Mouse (Mus musculus) hindbrain, embryonic 10.5 days (tissue): ENCODE measurements around the gene Ppp6r3. TPM values are rescaled to one million over a fixed set of nuclear protein-coding genes. Genes with fewer than 3 reads are reported as not detected.

Source experiments
- DNase-seq: peaks from one replicate; pipeline ENCODE4 v3.0.0-alpha.2; 2017; ENCODE audit warnings: low spot score
- H3K27ac ChIP-seq: fragments of 300-500 bp; sonication (generic); 2 replicates; pipeline ENCODE4 v1.5.1; 2016; ENCODE audit warnings: mild to moderate bottlenecking, moderate library complexity
- H3K27me3 ChIP-seq: fragments of 300-500 bp; sonication (generic); 2 replicates; pipeline ENCODE4 v1.6.1; 2016; ENCODE audit warnings: mild to moderate bottlenecking; ENCODE audit not compliant: poor library complexity, insufficient read depth, severe bottlenecking
- H3K36me3 ChIP-seq: fragments of 300-500 bp; sonication (generic); 2 replicates; pipeline ENCODE4 v1.6.1; 2016; ENCODE audit warnings: mild to moderate bottlenecking, moderate library complexity
- H3K4me1 ChIP-seq: fragments of 300-500 bp; sonication (generic); replicated peaks from 2 replicates; pipeline ENCODE4 v1.6.1; 2016; ENCODE audit warnings: mild to moderate bottlenecking
- H3K4me3 ChIP-seq: fragments of 300-500 bp; sonication (generic); 2 replicates; pipeline ENCODE4 v1.5.1; 2016; ENCODE audit warnings: mild to moderate bottlenecking, moderate library complexity
- H3K9me3 ChIP-seq: fragments of 300-500 bp; sonication (generic); 2 replicates; pipeline ENCODE4 v1.6.1; 2016; ENCODE audit warnings: mild to moderate bottlenecking, moderate library complexity
- WGBS: fragments of 180-500 bp; shearing (Covaris S2); methylation state at CpG from one replicate; pipeline ENCODE4 v1.1.7; 2016; 5-methylcytosine and 5-hydroxymethylcytosine counted together
- polyA plus RNA-seq: library from polyadenylated mRNA; unstranded; fragments of >200 nt; fragmentation: Nextera tagmentation; extraction: Ambion mirVana; gene quantifications from 2 replicates; pipeline ENCODE4 v1.2.1, GENCODE M21; 2016

The Ppp6r3 gene
- polyA plus RNA-seq, 1 experiment from 2014 or later, result 64.9 TPM

- Histone ChIP-seq H3K36me3 (no peaks in the 10 kb centered on the region), H3K4me3 (no peak overlapping the region), H3K27me3 (peaks cover 8% of the 10 kb centered on the region; the same call in 1 of the 2 replicates), H3K9me3 (0 out of 2 replicates have a peak, but pooled peaks cover 4% of the 10 kb centered on the region), H3K4me1 (no peaks in the 10 kb centered on the region; the same call in 1 of the 2 replicates), H3K27ac (no peak overlapping the region)
- WGBS, result 66% methylated on average over 1 of the region's 1 CpGs
- no peak for DNase-seq
Observed at GRCm38 (mm10) chr19:3405531-3406281, 169.8 kb downstream of the Ppp6r3 start.

Other genes with a start within 250 kb of the Ppp6r3 start
- 0.22 and 0.39 TPM in 2 replicates for gene Tesmin, start 186.9 kb downstream of the Ppp6r3 start, polyA plus RNA-seq
- gene Gal, start 161.2 kb downstream of the Ppp6r3 start, polyA plus RNA-seq, result 1.8 and 4.8 TPM in 2 replicates
- gene Lrp5, start 110.8 kb upstream of the Ppp6r3 start, polyA plus RNA-seq, result 3.1 and 3.5 TPM in 2 replicates
- gene 1810055G02Rik, start 132.5 kb upstream of the Ppp6r3 start, polyA plus RNA-seq, result 45.7 and 46.9 TPM in 2 replicates
- gene Kmt5b, start 191.7 kb upstream of the Ppp6r3 start, polyA plus RNA-seq, result 30.6 and 37.1 TPM in 2 replicates